Mouse (Mus musculus) granulocyte monocyte progenitor cell, adult 5-6 weeks (primary cell): ENCODE results near the gene Ripor2. TPM values are rescaled to one million over a fixed set of nuclear protein-coding genes. Genes with fewer than 3 reads are reported as not detected.
"Not testable (repeated sequence)": the region's sequence is repeated elsewhere in the genome, so short reads cannot be mapped to it uniquely, and the experiment has no call there.

Source experiments
- ATAC-seq: replicated peaks from 2 replicates; pipeline ENCODE4 v1.8.0; 2016; ENCODE audit warnings: mild to moderate bottlenecking, moderate TSS enrichment, inconsistent platforms; ENCODE audit not compliant: poor library complexity, severe bottlenecking
- total RNA-seq, 2 experiments: library from RNA; stranded (forward) in 1 of 2; stranded (reverse) in 1 of 2; fragments of 200-712, 200-1000 nt in 1 of 2; fragments of >200 nt in 1 of 2; fragmentation: Nextera tagmentation in 1 of 2; gene quantifications; 2 replicates each; pipeline ENCODE4 v1.2.3; 2014 to 2017

The Ripor2 gene
- total RNA-seq, 2 experiments from 2014 or later, result 33.5 to 41.1 TPM

- no peak for ATAC-seq
These were observed 165.8 kb downstream of the Ripor2 start for GRCm38 (mm10) chr13:24747823-24748222.

- no peak for ATAC-seq
These were observed 168.8 kb downstream of the Ripor2 start for GRCm38 (mm10) chr13:24750807-24751206.

GRCm38 (mm10) chr13:24751396-24751795, 169.4 kb downstream of the Ripor2 start:
- ATAC-seq, result no peak

DNA sequence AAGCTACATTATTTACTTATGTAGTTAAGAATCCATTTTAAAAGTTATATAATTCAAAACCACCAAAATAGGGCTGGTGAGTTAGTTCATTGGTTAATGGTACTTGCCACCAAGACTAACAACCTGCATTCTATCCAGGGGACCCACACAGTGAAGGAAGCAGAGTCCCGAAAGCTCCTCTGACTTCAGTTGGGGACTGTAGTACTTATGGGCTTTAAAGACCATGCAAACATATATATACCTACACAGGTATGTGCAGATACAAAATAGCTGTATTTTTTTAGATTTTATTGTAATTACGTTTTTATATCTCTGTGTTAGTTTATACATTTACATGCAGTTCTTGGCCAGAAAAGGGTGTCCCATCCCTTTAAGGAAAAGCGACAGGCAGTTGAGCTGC, 174.8 kb downstream of the Ripor2 start:
- ATAC-seq, result no peak

- ATAC-seq, result no peak
These were observed 176.0 kb downstream of the Ripor2 start for GRCm38 (mm10) chr13:24757820-24758564.

DNA sequence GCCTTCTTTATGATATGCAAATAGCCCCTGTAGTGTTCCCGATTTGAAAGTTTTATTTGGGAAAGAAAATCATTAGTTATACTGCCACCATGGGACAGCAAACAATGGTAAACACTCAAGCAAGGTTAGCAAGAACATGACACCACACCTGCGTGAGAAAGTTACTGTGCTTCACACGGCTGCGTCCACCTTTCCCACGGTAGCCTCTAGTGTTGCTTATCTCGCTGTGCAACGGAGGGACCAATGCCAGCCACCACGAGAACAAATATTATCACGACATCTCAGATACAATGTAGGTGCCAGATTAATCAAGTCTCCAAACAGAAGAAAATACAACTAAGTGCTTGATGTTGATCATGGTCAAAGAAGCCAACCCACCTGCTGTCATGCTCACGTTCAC, 177.5 kb downstream of the Ripor2 start:
- ATAC-seq, result no peak

DNA sequence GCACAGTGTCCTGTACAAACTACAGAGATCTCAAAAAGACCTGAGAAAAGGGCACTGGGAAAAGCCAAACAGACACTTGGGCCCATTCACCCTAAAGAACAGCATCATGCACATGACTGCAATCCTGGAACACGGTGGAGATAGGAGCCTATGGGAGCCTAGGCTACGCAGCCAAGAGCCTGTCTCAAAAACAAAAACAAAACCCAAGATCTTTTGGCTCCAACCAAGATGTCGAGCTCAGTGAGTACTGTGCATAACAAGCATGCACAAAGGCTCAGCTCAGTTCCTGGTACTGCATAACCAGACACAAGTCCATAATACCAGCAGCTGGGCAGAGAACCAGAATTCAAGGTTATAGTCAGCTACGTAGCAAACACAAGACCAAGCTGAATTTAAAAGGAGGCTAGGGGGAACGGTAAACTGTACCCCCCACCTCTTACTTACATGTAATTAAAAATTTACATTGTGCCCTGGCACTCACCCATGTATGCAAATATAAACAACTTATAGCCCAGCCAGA, 178.4 kb downstream of the Ripor2 start:
- ATAC-seq, result no peak

GRCm38 (mm10) chr13:24761083-24761402, 179.1 kb downstream of the Ripor2 start:
- ATAC-seq, result no peak

GRCm38 (mm10) chr13:24761403-24762227, 179.6 kb downstream of the Ripor2 start, which contains the start of gene Gmnn:
Gmnn (minus strand) TSS chr13:24761923.
- ATAC-seq, result peak; percentile 91

DNA sequence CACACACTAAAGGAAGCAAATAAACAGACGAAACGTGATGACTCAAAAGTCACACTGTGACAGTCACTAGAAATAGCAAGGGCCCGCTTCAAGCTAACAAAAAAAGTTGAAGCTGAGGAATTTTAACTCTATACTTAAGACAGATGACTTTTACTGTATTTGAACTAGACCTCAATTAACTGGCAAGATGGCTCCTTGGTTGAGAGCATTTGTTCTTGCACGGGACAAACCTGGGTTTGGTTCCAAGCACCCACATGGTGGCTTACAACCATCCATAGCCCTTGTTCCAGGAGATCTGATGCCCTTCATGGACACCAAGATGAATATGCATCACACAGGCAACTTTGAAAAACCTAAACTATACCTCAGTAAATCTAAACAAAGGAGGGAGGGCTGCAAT, 180.3 kb downstream of the Ripor2 start:
- ATAC-seq, result no peak

DNA sequence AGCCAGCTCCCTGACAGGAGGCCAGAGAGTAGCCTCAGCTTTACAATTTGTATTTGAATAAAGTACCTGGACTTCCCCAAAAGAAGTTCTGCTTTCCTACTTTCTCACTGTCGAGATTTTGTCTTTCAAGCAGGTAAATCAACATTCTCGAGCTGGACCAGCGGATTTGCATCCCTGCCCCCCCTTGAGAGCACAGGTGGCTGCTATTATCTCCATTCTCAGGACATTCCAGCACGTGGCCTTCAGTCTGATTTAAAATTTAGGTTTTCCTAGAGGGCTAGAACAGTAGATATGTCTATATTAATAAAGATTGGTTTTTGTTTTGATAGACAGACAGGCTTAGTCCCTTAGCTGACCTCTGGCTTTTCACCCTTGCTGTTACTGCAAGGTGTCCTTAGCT, 185.8 kb downstream of the Ripor2 start:
- not testable (repeated sequence) for ATAC-seq

GRCm38 (mm10) chr13:24771482-24771881, 189.5 kb downstream of the Ripor2 start:
- ATAC-seq, result not testable (repeated sequence)

GRCm38 (mm10) chr13:24776146-24776844, 194.3 kb downstream of the Ripor2 start:
- peak; percentile 98 for ATAC-seq

DNA sequence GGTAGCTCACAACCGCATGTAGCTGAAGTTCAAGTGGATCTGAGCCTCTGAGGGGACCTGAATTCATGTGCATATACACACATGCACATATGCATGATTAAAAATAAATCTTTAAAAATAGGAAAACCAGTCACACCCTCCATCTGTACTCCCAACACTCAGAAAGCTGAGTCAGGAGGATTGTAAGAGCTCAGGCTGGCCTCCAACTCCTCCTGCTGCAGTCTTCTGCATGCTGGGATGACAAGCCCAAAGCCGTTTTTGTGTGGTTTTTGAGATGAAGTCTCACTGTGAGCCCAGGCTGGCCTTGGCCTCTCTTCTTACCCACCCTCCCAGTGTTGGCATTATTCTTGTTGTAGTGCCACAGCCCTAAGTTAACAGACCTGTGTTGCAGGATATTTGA, 196.0 kb downstream of the Ripor2 start:
- no peak for ATAC-seq

DNA sequence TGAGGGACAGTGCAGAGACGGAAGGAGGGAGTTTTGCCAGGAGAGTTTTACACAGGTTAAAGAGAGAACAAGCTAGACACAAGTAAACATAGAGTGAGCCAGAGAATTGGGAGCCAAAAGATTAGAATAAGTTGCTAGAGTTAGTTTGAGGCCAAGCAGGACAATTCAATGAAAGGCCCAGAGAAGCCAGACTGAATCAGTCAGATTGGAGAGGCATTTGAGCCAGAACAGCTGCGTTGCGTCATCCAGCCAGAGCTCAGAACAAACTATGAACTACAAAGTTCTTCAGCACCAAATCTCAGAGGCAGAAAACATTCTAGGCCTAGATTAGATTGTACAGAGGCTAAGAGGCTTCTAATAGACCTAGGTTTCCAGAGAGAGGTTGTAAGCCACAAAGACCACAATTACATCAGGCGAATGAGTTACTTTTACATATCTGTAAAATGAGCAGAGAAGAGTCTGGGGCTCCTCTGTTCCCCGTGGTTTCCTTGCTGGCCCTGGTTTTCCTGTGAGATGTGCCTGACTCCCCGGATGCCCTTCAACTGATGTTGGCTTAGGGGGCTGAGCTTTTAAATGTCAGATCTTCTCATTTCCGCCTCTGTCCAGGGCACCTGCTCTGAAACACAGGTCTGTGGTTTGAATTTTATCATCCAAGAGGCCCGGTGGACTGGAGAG, 196.9 kb downstream of the Ripor2 start:
- no peak for ATAC-seq

DNA sequence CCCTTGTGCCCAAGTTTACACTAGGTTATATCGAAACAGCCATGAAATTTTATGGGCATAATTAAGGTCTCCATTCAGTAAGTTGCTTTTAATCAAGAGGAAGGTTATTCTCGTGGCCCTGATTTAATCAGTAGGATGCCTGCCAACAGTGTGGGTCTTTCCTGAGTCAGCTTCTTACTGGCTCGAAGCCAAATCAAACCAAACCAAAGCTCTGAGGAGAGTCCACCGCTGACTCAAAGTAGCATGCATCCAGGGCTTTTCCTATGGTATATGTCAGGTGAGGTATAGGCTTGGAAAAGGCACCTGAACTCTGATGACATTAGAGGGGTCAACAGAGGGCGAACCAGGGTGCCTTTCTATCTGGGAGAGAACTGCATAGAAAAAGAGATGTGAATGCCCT, 199.9 kb downstream of the Ripor2 start:
- no peak for ATAC-seq
